Mouse (Mus musculus) thymus, postnatal 14 days (tissue): ENCODE measurements around the gene Mxra7.

ENCODE experiments used
- DNase-seq: peaks from one replicate; pipeline ENCODE4 v3.0.0; 2021

Gene Mxra7

GRCm38 (mm10) chr11:116814884-116815415 lies 12.9 kb downstream of the Mxra7 start:
- DNase-seq = no peak

GRCm38 (mm10) chr11:116814076-116814883 lies 13.6 kb downstream of the Mxra7 start:
- DNase-seq = no peak

GRCm38 (mm10) chr11:116813610-116814009 lies 14.2 kb downstream of the Mxra7 start:
- DNase-seq = no peak

- no peak for DNase-seq
These were observed 14.9 kb downstream of the Mxra7 start for GRCm38 (mm10) chr11:116812793-116813529.

- peak; percentile 67 for DNase-seq
These were observed 16.6 kb downstream of the Mxra7 start for GRCm38 (mm10) chr11:116810983-116811901.

GRCm38 (mm10) chr11:116810528-116810927 lies 17.3 kb downstream of the Mxra7 start:
- no peak for DNase-seq

GRCm38 (mm10) chr11:116809520-116809919 lies 18.3 kb downstream of the Mxra7 start:
- no peak for DNase-seq

DNA sequence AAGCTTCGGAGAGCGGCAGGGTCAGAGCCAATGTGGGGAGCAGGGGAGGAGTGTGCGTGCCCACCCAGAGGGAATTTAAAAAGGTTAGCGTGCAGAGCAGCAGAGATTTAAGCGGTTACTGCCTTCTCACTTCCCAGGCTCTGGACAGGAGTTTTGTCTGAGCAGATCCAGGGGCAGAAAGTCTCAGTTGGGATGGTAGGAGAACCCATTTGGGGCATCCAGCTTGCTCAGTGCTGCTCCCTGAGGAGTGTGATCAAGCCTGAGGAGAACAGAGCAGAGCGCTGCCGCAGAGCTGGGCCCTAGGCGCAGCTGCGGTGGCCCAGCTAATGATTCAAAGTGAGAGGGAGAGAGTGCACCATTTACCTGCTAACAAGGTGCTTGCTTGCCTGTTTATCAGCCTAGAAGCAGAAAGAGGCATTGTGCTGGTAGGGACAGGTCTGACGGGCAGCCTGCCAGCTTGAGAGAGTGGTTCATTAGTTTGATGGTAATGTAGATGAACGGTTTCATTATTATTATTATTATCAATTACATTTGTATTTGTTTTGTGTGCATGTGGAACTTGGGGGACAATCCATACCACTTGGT lies 18.9 kb downstream of the Mxra7 start:
- DNase-seq = no peak

DNA sequence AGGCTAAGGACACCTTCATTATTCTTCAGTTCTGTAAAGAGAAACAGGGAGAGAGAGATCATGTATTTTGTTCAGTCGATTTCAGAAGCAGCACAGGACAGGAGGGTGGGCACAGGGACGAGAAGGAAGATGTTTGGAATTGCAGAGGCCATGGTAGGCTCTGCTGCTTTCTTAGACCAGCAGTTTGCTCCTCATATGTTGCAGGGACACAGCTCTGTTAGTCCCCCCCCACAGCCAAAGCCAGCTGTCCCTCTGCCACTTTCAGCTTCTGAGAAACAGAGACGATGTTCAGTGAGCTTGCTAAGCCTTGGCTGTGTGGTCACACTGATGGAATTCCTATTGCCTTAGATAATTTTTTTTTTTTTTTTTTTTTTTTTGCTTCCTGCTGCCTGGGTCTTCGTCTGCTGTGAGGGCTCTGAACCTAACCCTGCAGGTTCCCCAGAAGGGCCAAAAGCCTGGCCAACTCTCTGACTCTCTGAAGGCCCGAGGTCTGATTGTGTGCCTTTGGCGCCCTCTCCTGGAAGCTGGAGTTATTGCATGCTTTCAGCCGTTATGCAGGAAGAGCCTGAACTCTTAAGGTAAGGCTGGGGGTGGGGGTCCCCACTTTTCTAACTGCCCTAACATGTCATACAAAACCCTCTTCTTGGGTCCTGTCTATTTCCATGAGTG lies 19.8 kb downstream of the Mxra7 start:
- DNase-seq = peak; percentile 84

DNA sequence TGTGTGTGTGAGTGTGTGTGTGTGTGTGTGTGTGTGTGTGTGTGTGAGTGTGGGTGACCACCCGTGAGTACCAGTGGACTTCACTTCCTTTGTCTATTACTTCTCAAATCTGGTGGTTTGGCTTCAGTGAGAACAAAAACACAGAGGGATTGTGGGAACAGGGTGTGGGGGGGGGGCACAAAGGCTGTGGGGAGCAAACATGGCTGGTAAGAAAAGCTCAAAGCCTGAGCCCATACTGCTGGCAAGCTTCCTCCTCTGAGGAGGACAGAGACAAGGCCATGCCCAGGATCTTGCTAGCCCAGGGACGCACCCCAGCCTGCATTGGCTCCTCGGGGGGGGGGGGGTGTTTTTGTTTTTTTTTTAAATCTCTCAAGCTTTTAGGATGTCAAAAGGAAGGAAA lies 20.3 kb downstream of the Mxra7 start:
- DNase-seq = no peak

GRCm38 (mm10) chr11:116807116-116807515 lies 20.7 kb downstream of the Mxra7 start:
- DNase-seq = no peak

DNA sequence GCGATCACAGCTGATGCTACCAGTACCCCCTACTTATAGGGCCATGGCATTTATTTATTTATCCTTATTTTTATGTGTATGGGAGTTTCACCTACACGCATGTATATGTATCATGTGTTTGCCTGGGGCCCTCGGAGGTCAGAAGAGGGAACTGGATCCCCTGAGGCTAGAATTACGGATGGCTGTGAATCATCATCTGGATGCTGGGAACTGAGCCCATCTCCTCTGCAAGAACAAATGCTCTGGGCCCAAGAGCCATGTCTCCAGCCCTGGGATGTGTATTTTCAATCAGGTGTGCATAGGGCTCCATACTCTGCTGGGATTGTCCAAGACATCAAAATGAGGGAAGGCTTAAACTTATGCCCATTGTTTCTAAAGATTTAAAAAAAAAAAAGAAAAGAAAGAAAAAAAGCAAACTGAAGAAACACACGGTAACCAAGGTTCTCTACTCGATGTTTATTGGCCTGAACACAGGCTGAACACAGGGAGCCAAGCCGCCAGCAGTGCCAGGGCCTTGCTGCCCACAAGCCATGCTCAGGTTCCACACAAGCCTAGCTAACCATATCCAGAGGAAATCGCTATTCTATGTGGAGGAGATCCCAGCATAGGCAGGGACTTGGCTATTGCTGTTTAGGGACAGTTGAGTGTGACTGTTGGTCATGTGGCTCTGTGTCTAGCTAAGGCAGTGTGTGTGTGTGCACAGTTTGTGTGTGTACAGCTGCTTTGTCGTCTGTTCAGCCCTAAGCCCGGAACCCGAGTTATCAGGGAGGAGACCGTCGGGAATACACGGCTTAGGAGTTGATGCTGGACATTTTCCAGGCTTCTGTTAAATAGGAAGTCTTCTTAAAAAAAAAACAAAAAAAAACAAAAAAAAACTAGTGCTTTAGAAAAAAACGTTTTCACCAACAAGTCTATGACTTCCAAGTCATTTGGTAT lies 21.4 kb downstream of the Mxra7 start:
- DNase-seq = no peak

DNA sequence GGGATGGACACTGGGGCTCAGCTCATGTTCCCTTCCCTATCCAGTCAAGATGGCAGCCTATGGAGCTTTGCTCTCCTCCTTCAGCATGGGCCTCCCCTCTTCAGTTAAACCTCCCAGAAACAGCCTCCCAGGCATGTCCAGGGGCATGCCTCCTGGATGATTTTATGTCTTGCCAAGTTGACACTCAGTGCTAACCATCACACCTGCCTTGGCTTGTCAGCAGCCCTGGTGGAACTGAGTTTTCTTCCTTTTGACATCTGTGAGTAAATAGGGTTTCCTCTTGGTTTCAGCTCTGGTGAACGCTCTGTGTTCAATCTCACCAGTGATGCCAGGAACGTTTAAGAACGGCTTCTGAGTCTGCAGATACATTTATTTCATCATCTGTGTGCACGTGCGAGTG lies 25.1 kb downstream of the Mxra7 start:
- no peak for DNase-seq

GRCm38 (mm10) chr11:116801106-116801505 lies 26.7 kb downstream of the Mxra7 start:
- no peak for DNase-seq

GRCm38 (mm10) chr11:116799364-116799763 lies 28.5 kb downstream of the Mxra7 start:
- DNase-seq = no peak

DNA sequence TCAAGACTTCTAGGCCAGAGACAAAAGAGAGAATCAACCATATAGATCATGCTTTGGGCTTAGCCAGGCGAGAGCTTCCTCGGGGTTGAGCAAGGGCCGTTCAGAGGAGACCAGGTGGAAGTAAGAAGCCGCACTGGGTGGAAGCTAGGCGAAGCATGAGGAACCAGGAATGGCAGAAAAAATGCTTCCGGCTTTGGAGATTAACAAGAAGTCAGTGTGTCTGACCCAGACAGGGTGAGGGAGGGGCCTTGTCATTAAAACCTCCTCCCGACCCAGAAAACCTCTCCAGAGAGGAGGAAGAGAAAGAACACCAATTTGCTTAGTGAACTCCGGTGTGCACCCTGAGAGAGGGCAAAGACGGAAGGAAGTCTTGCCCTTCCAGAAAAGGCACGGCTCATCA lies 43.6 kb downstream of the Mxra7 start:
- no peak for DNase-seq

DNA sequence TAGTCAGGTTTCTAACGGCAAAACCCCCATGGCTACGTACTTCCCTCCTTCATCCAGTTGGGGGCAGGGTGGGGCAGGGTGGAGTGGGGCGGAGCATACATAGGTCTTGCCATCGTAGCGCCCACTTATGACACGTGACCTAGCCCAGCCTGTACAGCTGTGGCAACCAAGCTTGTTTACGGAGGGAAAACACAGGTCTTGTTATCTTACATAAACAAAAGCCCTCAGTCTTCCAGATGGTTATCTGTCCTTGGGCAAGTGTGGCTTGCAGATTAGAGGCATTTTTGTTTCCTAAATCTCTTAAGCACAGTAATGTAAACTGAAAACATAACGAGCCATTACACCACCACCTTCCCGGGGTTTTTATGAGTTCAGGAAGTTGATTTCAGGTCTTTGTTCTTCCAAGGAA lies 45.1 kb downstream of the Mxra7 start:
- peak; percentile 83 for DNase-seq

- DNase-seq = no peak
These were observed 52.4 kb downstream of the Mxra7 start, which contains the start of gene St6galnac1 for GRCm38 (mm10) chr11:116775407-116775806. Gene St6galnac1 (minus strand): TSS chr11:116775507.

GRCm38 (mm10) chr11:116773205-116773604 lies 54.6 kb downstream of the Mxra7 start:
- DNase-seq = no peak

GRCm38 (mm10) chr11:116769873-116770272 lies 58.0 kb downstream of the Mxra7 start:
- DNase-seq = no peak

GRCm38 (mm10) chr11:116764946-116765345 lies 62.9 kb downstream of the Mxra7 start:
- no peak for DNase-seq
